ENCODE assay signal across 8 mouse cellular contexts in the genomic region with DNA sequence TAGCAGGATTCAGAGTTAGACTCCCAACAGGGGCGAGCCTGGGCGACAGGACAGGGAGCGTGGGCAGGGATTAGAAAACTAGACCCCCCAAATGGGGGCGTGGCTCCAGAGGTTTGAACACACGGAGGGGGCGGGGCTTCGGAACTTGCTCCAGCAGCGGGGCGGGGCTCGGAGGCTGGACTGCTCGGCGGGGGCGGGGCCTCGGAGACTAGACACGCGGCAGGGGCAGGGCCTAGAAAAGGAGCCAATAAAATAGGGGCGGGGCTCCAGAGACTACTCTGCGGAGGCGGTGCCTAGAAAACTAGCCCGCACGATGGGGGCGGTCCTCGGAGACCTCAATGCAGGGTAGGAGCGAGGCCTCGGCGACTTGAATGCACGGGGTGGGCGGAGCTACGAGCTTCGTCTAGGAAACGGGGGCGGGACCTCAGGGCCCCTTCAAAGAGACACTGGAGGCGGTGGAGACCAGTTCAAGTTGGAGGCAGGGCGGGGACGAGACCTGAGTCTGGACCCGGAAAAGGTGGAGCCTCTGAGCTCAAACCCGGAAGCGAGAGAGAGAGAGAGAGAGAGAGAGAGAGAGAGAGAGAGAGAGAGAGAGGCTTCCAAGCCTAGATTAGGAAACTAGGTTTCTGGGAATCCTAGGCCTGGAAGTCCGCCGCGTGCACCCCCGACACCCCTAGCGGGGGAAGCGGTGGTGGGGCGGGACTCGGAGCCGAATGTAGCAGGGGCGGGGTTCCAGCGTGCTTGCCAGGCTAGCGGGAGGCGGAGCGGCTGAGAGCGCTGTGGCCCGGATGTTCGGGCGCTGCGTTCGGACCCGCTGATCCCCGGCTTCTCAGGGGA. TPM values are rescaled to one million over a fixed set of nuclear protein-coding genes. Genes with fewer than 3 reads are reported as not detected.
A peak's percentile ranks its signal among the peaks of the same experiment; 100 is the strongest.
DNase-seq lines count a peak whose midpoint lies in the region; ATAC-seq and TF ChIP-seq lines count a peak whose summit lies in the region.

Gene L3hypdh, minus strand, starts transcription at position 111 of the 837 bp plus-strand sequence.
Gene Jkamp, plus strand, starts transcription at position 261 of the 837 bp plus-strand sequence.

- peak within 1 kb of the TSS; percentile 73 for H3K4me3 ChIP-seq in hindbrain, embryonic 10.5 days
- peak within 1 kb of the TSS; percentile 71 for H3K4me3 ChIP-seq in lung, postnatal 0 days (ENCODE audit: low read depth, low read length)

- ATAC-seq in frontal cortex, adult (ENCODE audit: low TSS enrichment) = peak; percentile 89
- ATAC-seq in lung, postnatal 0 days = peak; percentile 96

- peaks cover 10% of the 10 kb centered on the region for H3K36me3 ChIP-seq in hindbrain, embryonic 10.5 days
- H3K36me3 ChIP-seq in lung, postnatal 0 days (ENCODE audit: insufficient read depth, low read length) = no peaks in the 10 kb centered on the region

- TF ChIP-seq EP300 in lung, postnatal 0 days (IDR thresholded peaks at IDR 0.05) = peak; percentile 60; the same call in 1 of the 2 replicates

- H3K27me3 ChIP-seq in hindbrain, embryonic 10.5 days (ENCODE audit: insufficient read depth, poor library complexity, severe bottlenecking) = no peaks in the 10 kb centered on the region
- no peaks in the 10 kb centered on the region for H3K27me3 ChIP-seq in lung, postnatal 0 days (replicated peaks; ENCODE audit: insufficient read depth, low read length)

- peak within 1 kb of the TSS; percentile 71 for H3K9ac ChIP-seq in lung, postnatal 0 days (replicated peaks; ENCODE audit: low read depth)

- H3K27ac ChIP-seq in hindbrain, embryonic 10.5 days = peak within 1 kb of the TSS; percentile 97
- H3K27ac ChIP-seq in lung, postnatal 0 days (ENCODE audit: low read length) = peak within 1 kb of the TSS; percentile 96

- H3K4me2 ChIP-seq in lung, postnatal 0 days (replicated peaks; ENCODE audit: low read depth, low read length) = peak within 1 kb of the TSS; percentile 89

- peaks cover 37% of the 10 kb centered on the region for H3K4me1 ChIP-seq in hindbrain, embryonic 10.5 days (replicated peaks)
- H3K4me1 ChIP-seq in lung, postnatal 0 days (ENCODE audit: insufficient read depth, low read depth, low read length) = peaks cover 6% of the 10 kb centered on the region; the same call in 1 of the 2 replicates

- DNase-seq in MN1 (ENCODE audit: low spot score) = peak; percentile 100
- DNase-seq in cerebellum, adult 9-10 months = peak; percentile 98
- peak; percentile 100 for DNase-seq in hindbrain, embryonic 10.5 days (ENCODE audit: low spot score)
- DNase-seq in layer of hippocampus, adult 9-11 months = peak; percentile 100
- peak; percentile 100 for DNase-seq in lung, postnatal 0 days (ENCODE audit: low spot score)
- peak; percentile 99 for DNase-seq in ovary, postnatal 14 days (ENCODE audit: low spot score)
- DNase-seq in thymus, postnatal 14 days = peak; percentile 99

- no peaks in the 10 kb centered on the region for H3K9me3 ChIP-seq in hindbrain, embryonic 10.5 days
- no peaks in the 10 kb centered on the region for H3K9me3 ChIP-seq in lung, postnatal 0 days (ENCODE audit: low read length)

- TF ChIP-seq CTCF in lung, postnatal 0 days (IDR thresholded peaks at IDR 0.05) = peak; percentile 38; the same call in 1 of the 2 replicates

- 1% methylated on average over 60 of the region's 60 CpGs for WGBS in hindbrain, embryonic 10.5 days
- under 1% methylated on average over 52 of the region's 60 CpGs for WGBS in lung, postnatal 0 days

RNA-seq across cellular contexts. Expression of gene L3hypdh, which starts in this region (rescaled TPM):
- polyA plus RNA-seq in hindbrain, embryonic 10.5 days (2016; fragmentation: Nextera tagmentation; extraction: Ambion mirVana) = 9.2 and 9.9 TPM in 2 replicates
- 10.7 and 11.7 TPM in 2 replicates for polyA plus RNA-seq in lung, postnatal 0 days (2015; fragmentation: Nextera tagmentation; extraction: Ambion mirVana)

RNA-seq across cellular contexts. Expression of gene Jkamp, which starts in this region (rescaled TPM):
- polyA plus RNA-seq in hindbrain, embryonic 10.5 days (2016; fragmentation: Nextera tagmentation; extraction: Ambion mirVana) = 85.1 and 95.7 TPM in 2 replicates
- polyA plus RNA-seq in lung, postnatal 0 days (2015; fragmentation: Nextera tagmentation; extraction: Ambion mirVana) = 73.2 and 78.8 TPM in 2 replicates

Comparison
In these comparisons a context has a peak if more than half of its experiments do, and no peak if none do; other contexts are left out.
1. Peak in every context shown above with its lines: DNase-seq, ATAC-seq, H3K4me3 ChIP-seq and H3K27ac ChIP-seq.